Mouse (Mus musculus): Measurements from ENCODE around the gene Irf2bp2.

- no peak for TF ChIP-seq CTCF (conservative IDR thresholded peaks at IDR 0.05; ENCODE audit: insufficient read depth, insufficient read length, low read depth, low read length)
- TF ChIP-seq POLR2A (IDR thresholded peaks at IDR 0.05; ENCODE audit: low read depth, low read length) = no peak
Observed at GRCm38 (mm10) chr8:126596721-126597120, 2.9 kb upstream of the Irf2bp2 start.
